Mouse (Mus musculus) hindbrain, embryonic 13.5 days (tissue): ENCODE data around the gene Fam178b. TPM values are rescaled to one million over a fixed set of nuclear protein-coding genes. Genes with fewer than 3 reads are reported as not detected.
A peak's percentile ranks its signal among the peaks of the same experiment; 100 is the strongest.
"Not testable (repeated sequence)": the region's sequence is repeated elsewhere in the genome, so short reads cannot be mapped to it uniquely, and the experiment has no call there.

ENCODE experiments used
- ATAC-seq: fragments of 200-750 bp; cut with Nextera tagmentation; 2 replicates; pipeline ENCODE4 v1.8.0; 2017; ENCODE audit warnings: moderate TSS enrichment; ENCODE audit not compliant: low FRiP score
- H3K27ac ChIP-seq: fragments of 300-500 bp; sonication (generic); 2 replicates; pipeline ENCODE4 v1.5.1; 2015; ENCODE audit warnings: inconsistent platforms, mild to moderate bottlenecking, moderate library complexity
- H3K27me3 ChIP-seq: fragments of 300-500 bp; sonication (generic); 2 replicates; pipeline ENCODE4 v1.6.1; 2015; ENCODE audit warnings: mild to moderate bottlenecking, inconsistent platforms
- H3K36me3 ChIP-seq: fragments of 300-500 bp; sonication (generic); 2 replicates; pipeline ENCODE4 v1.6.1; 2015; ENCODE audit warnings: mild to moderate bottlenecking, inconsistent platforms
- H3K4me1 ChIP-seq: fragments of 300-500 bp; sonication (generic); replicated peaks from 2 replicates; pipeline ENCODE4 v1.6.1; 2015; ENCODE audit warnings: inconsistent platforms
- H3K4me2 ChIP-seq: fragments of 300-500 bp; sonication (generic); 2 replicates; pipeline ENCODE4 v1.6.1; 2015; ENCODE audit warnings: inconsistent platforms, mild to moderate bottlenecking, moderate library complexity
- H3K4me3 ChIP-seq: fragments of 300-500 bp; sonication (generic); 2 replicates; pipeline ENCODE4 v1.5.1; 2015; ENCODE audit warnings: mild to moderate bottlenecking, inconsistent platforms
- H3K9ac ChIP-seq: fragments of 300-500 bp; sonication (generic); 2 replicates; pipeline ENCODE4 v1.6.1; 2015; ENCODE audit warnings: mild to moderate bottlenecking, inconsistent platforms
- H3K9me3 ChIP-seq: fragments of 300-500 bp; sonication (generic); 2 replicates; pipeline ENCODE4 v1.6.1; 2016; ENCODE audit warnings: inconsistent platforms
- WGBS: fragments of 180-500 bp; shearing (Covaris S2); methylation state at CpG from one replicate; pipeline ENCODE4 v1.1.7; 2015; 5-methylcytosine and 5-hydroxymethylcytosine counted together
- polyA plus RNA-seq: library from polyadenylated mRNA; unstranded; fragments of >200 nt; fragmentation: Nextera tagmentation; extraction: Ambion mirVana; gene quantifications from 2 replicates; pipeline ENCODE4 v1.2.1, GENCODE M21; 2015

The Fam178b gene
- polyA plus RNA-seq, 1 experiment from 2014 or later = 0.27 TPM

DNA sequence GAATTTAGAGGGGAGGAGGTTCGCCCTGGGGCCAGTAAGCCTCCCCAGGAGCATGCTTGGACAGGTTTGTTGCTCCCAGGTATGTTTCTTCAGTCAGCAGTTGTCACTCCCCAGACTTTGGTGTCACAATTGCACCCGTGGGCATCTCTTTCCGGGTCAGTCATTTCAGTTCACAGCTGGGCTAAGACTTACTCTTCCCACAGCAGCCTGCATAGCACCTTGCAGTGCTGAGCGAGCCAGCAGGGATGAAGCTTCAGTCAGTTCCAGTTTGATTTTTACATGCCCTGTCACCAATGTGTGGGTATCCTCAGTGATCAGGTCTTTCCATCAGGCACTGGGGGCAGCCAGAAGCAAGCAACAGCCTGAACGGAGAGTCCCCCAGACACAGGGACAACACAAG is 14.0 kb upstream of the Fam178b start:
- H3K27me3 ChIP-seq = no peaks in the 10 kb centered on the region
- no peak overlapping the region for H3K4me3 ChIP-seq
- no peak overlapping the region for H3K27ac ChIP-seq
- H3K9me3 ChIP-seq = no peaks in the 10 kb centered on the region
- peaks cover 64% of the 10 kb centered on the region for H3K36me3 ChIP-seq
- WGBS = 71% methylated on average over 5 of the region's 5 CpGs
- H3K9ac ChIP-seq = peak overlapping the region; percentile 35; the same call in 1 of the 2 replicates
- H3K4me2 ChIP-seq = no peak overlapping the region
- H3K4me1 ChIP-seq = peaks cover 9% of the 10 kb centered on the region
- no peak for ATAC-seq

DNA sequence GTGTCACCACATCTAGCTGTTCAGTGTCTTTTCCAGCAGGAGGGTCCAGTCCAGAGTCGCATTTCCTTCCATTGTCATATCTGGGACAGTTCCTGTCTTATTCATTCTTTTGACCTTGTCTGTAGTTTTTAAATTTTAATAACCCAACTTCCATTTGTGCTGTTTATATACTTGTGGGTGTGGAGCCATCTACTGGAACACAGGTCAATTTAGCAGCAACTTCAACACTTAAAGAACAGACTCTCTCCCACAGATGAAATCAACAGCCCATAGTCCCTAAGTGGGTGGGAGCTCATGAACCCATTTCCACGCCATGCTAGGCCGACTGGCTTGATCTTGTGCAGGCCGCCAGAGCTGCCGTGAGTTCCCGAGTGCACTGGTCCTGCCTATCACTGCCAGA is 13.4 kb upstream of the Fam178b start:
- peaks cover 58% of the 10 kb centered on the region for H3K36me3 ChIP-seq

DNA sequence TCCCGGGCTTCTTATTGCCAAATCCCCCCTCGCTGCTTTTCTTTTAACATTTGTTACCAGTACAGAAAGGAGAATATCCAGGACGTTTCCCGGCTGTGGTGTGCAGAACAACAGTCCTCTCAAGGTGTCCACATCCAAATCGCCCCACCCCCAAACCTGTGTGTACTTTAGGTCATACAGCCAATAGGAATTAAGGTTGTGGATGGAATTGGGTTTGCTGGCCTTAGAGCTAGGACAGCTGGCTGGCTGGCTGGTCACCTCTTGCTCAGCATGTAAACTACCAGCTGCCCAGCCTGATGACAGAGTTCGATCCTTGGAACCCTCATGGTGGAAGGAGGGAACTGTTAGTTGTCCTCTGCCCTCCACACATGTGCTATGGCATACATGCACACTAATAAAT is 11.9 kb upstream of the Fam178b start:
- Histone ChIP-seq H3K9ac (no peak overlapping the region), H3K4me1 (peaks cover 11% of the 10 kb centered on the region), H3K4me2 (no peak overlapping the region), H3K27me3 (no peaks in the 10 kb centered on the region), H3K27ac (no peak overlapping the region), H3K9me3 (no peaks in the 10 kb centered on the region), H3K4me3 (no peak overlapping the region), H3K36me3 (peaks cover 42% of the 10 kb centered on the region)
- ATAC-seq = no peak
- 89% methylated on average over 6 of the region's 6 CpGs for WGBS

More for the DNA sequence above, 13.4 kb upstream of the Fam178b start:
- H3K4me2 ChIP-seq = no peak overlapping the region
- H3K4me1 ChIP-seq = peaks cover 11% of the 10 kb centered on the region
- H3K4me3 ChIP-seq = no peak overlapping the region
- H3K27ac ChIP-seq = no peak overlapping the region
- H3K27me3 ChIP-seq = no peaks in the 10 kb centered on the region
- no peaks in the 10 kb centered on the region for H3K9me3 ChIP-seq
- ATAC-seq = no peak
- H3K9ac ChIP-seq = no peak overlapping the region
- WGBS = 84% methylated on average over 6 of the region's 6 CpGs

DNA sequence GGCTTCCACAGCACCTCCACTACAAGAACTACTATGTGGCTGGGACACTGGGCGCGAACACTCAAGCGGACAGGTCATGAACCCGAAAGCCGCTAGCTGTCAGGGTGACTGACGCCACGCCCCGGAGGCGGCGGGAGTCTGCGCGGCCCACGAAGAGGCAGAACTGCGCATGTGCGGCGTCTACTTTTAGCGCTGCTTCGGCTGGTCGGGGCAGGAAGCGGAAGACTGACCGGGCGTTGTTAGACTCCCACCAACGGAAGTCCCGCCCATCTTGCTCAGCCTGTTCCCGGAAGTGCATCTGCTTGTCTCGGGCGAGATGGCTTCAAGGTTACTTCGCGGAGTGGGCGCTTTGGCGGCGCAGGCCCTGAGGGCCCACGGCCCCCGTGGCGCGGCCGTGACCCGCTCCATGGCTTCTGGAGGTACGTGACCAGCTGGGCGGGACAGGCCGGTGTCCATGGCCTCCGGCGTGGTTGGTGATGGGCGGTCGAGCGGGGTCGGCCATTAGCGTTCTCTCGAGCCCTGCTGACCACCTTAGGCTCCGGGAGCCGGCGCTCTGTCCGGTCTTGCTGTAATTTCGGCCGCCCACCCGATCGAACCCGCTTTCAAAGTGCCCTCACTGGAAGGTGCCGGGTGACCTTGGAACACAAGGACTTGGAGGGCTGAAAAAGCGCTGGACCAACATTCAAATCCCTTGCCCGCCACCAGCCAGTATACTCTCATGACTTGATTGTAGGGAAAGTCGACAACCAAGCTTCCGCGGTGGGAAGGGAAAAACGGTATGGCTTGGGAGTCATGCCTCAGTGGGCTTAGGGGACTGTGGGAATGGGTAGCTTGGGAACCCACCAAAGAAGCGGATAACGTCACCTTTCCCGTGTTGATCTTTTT is 8.5 kb upstream of the Fam178b start, which contains the start of gene Cox5b:
Gene Cox5b, plus strand, starts transcription at position 179 of the 885 bp plus-strand sequence.
- Histone ChIP-seq H3K4me1 (peaks cover 11% of the 10 kb centered on the region), H3K36me3 (peaks cover 23% of the 10 kb centered on the region), H3K4me2 (peak within 1 kb of the TSS; percentile 92), H3K4me3 (peak within 1 kb of the TSS; percentile 90), H3K27ac (peak within 1 kb of the TSS; percentile 60), H3K9me3 (no peaks in the 10 kb centered on the region), H3K9ac (peak within 1 kb of the TSS; percentile 91), H3K27me3 (no peaks in the 10 kb centered on the region)
- 1% methylated on average over 68 of the region's 68 CpGs for WGBS
- peak; percentile 94 for ATAC-seq

DNA sequence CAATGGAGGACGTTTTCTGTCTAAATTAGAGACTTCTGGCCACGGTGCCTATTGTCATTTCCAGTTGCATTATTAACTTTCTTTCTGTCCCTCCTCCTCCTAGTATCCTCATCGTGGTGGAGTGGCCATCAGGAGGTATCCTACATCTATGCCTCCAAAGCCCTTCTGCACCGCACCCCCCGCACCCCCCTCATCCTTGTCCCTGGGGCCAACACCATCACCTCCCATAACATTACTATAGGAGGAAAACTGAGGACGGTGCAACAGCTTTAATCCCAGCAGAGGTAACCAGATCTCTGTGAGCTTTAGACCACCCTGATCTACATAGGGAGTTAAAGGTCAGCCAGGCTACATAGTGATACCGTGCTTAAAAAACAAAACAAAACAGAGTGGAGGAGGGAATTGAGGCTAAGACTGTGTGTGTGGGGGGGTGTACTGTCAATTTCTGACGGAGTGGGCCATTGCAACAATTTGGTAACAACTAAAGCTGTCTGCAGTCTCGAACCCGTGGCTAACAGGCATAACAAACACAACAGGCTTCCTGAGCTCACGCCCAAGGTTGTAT is 7.8 kb upstream of the Fam178b start:
- ATAC-seq = peak; percentile 58
- Histone ChIP-seq H3K9me3 (no peaks in the 10 kb centered on the region), H3K27me3 (no peaks in the 10 kb centered on the region), H3K4me3 (peak overlapping the region; percentile 90), H3K4me1 (peaks cover 11% of the 10 kb centered on the region), H3K27ac (peak overlapping the region; percentile 45), H3K4me2 (peak overlapping the region; percentile 92), H3K9ac (no peak overlapping the region), H3K36me3 (peaks cover 23% of the 10 kb centered on the region)
- 68% methylated on average over 11 of the region's 11 CpGs for WGBS

DNA sequence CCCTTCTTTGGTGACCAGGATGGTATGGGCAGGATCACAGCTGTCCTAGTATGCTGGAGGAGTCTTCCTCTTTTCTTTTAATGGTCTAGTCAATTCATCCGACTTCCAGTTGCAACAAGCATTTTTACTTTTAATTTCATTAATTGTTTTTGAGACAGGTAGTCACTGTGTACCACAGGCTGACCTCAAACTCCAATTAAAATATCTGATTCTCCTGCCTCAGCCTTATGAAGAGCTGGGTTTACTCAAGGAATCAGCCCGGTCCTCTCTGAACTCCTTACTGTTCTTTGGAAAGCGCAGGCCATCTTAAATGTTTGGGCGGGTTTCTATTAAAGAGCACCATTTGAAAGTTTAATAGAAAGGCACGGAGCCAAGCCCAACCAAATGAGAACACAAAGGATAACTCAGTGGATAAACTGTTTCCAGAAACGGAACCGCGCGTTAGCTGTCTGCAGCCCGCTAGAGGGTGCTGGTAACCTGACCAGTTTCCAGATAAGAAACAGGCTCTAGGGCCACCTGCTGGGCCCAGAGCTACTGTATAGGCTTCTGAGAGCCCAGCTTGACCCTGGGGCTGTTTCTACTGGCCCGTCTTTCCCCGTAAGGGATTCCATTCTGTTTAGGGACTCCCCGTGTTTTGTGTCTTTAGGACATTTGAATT is 956 bp upstream of the Fam178b start:
- H3K27ac ChIP-seq = no peak overlapping the region
- no peaks in the 10 kb centered on the region for H3K4me1 ChIP-seq
- no peak overlapping the region for H3K9ac ChIP-seq
- no peak overlapping the region for H3K4me2 ChIP-seq
- no peak overlapping the region for H3K4me3 ChIP-seq
- no peaks in the 10 kb centered on the region for H3K27me3 ChIP-seq
- H3K9me3 ChIP-seq = no peaks in the 10 kb centered on the region
- no peaks in the 10 kb centered on the region for H3K36me3 ChIP-seq
- ATAC-seq = peak; percentile 72; the same call in 1 of the 2 replicates
- 15% methylated on average over 13 of the region's 13 CpGs for WGBS

DNA sequence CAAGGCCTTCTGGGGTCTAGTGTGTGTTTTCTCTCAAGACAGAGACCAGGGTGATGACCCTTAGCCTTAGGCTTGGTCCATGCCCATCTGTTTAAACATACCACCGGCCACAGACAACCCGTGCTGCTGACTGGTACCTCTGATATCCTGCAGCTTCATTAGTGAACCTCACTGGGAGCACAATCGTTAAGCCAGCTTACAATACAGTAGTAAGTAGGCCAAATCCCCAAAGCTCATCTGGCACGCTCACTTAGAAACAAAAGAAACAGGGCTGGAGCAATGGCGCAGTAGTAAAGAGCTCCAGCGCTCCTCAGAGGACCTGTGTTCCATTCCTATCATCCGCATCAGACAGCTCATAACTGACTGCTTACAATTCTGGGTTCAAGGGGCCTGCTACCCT is 2.1 kb downstream of the Fam178b start:
- ATAC-seq = no peak
- WGBS = 64% methylated on average over 7 of the region's 7 CpGs
- Histone ChIP-seq H3K36me3 (no peaks in the 10 kb centered on the region), H3K4me3 (no peak overlapping the region), H3K4me1 (no peaks in the 10 kb centered on the region), H3K4me2 (no peak overlapping the region), H3K9ac (no peak overlapping the region), H3K27me3 (no peaks in the 10 kb centered on the region), H3K9me3 (no peaks in the 10 kb centered on the region), H3K27ac (no peak overlapping the region)

DNA sequence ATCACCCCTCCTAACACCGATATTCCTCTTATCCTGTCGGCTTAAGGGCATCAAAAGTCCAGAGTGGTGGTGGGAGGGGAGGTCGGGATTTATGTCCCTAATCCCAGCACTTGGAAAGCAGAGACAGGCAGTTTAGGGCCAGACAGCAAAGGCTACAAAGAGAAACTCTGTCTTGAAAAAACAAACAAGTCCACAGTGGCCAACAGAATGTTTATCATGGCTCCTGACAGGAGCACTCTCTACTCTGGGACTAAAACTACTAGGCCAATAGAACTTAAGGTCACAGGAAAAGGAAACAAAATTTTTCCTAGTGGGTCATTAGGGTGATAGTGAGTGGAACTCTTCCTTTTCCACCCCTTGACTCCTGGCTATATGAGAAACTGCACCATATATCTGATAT is 8.0 kb downstream of the Fam178b start:
- no peak overlapping the region for H3K9ac ChIP-seq

DNA sequence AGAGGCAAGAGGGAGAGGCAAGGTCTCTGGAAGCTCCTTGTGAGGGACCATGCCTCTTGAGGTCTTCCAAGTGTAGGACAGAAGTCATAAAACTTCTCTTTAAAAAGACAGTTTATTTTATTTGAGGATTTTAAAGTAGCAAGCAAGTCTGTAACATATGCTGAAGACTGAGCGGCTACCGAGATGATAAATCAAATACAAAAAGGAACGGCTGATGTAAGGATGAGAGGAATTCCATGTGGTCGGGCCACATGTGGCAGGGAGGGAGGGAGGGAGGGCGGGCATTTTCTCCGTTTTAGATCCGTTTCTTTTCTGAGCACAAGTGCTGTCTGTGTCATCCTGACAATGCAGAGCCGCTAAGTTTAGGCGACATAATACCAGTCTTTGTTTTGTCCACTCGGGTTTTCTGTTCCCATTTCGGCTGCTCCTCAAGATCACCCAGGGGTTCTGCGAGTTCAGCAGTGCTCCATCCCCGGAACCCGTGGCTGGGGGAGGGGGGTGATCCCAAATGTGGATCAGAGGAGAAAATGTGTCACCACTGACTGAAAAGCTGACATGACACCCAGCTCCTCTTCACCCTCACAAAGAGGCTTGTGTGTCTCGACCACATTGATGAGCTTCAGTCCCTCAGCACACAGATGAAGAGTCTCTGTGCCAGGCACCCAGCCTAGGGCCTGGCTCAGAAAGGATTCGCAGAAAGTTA is 10.2 kb downstream of the Fam178b start:
- Histone ChIP-seq H3K4me2 (no peak overlapping the region), H3K4me1 (0 out of 2 replicates have a peak, but pooled peaks cover 3% of the 10 kb centered on the region), H3K4me3 (no peak overlapping the region), H3K9ac (no peak overlapping the region), H3K27me3 (no peaks in the 10 kb centered on the region), H3K27ac (no peak overlapping the region), H3K9me3 (no peaks in the 10 kb centered on the region), H3K36me3 (no peaks in the 10 kb centered on the region)
- 53% methylated on average over 16 of the region's 16 CpGs for WGBS
- ATAC-seq = no peak

More for the DNA sequence above, 8.0 kb downstream of the Fam178b start:
- Histone ChIP-seq H3K9me3 (no peaks in the 10 kb centered on the region), H3K4me3 (no peak overlapping the region), H3K4me1 (0 out of 2 replicates have a peak, but pooled peaks cover 3% of the 10 kb centered on the region), H3K36me3 (no peaks in the 10 kb centered on the region), H3K27ac (no peak overlapping the region), H3K27me3 (no peaks in the 10 kb centered on the region), H3K4me2 (no peak overlapping the region)
- WGBS = 79% methylated on average over 3 of the region's 3 CpGs
- ATAC-seq = no peak

DNA sequence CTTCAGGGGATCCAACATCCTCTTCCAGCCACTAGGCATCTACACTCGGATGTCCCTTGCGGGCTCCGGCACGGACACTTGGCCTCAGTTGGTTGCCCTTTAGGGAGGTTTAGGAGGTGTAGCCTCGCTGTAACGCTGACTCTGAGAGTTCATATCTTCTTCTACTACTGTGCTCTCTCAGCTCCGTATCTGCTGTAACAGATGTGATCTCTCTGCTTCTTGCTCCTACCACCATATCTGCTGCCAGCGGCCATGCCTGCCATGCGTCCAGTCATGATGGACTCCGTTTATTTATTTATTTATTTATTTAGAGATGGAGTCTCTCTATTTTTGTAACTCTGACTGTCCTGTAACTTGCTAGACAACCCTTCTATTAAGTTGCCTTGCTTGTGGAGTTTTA is 11.7 kb downstream of the Fam178b start:
- Histone ChIP-seq H3K27ac (no peak overlapping the region), H3K4me3 (no peak overlapping the region), H3K9me3 (no peaks in the 10 kb centered on the region), H3K4me2 (no peak overlapping the region), H3K36me3 (no peaks in the 10 kb centered on the region), H3K4me1 (0 out of 2 replicates have a peak, but pooled peaks cover 3% of the 10 kb centered on the region), H3K9ac (no peak overlapping the region), H3K27me3 (no peaks in the 10 kb centered on the region)
- WGBS = 94% methylated on average over 10 of the region's 10 CpGs
- no peak for ATAC-seq

DNA sequence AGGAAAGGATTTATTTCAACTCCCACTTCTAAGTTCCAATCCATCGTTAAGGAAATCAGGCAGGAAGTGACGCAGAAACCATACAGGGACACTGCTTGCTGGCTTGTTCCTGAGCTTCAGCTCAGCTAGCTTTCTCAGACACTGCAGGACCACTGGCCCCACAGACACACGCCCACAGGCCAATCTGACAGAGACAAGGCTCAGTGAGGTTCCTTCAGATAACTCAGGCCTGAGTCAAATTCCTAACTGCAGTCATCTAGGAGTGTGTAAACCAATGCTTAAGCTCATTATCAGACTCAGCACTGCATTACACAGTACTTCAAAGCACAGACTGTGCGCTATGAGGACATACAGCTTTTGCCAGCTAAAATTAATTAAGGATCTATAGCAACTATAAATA is 12.7 kb downstream of the Fam178b start:
- H3K36me3 ChIP-seq = no peaks in the 10 kb centered on the region
- H3K9ac ChIP-seq = no peak overlapping the region
- H3K9me3 ChIP-seq = no peaks in the 10 kb centered on the region
- H3K4me3 ChIP-seq = no peak overlapping the region
- WGBS = 90% methylated on average over 4 of the region's 4 CpGs
- H3K4me2 ChIP-seq = no peak overlapping the region
- no peaks in the 10 kb centered on the region for H3K27me3 ChIP-seq
- H3K4me1 ChIP-seq = 0 out of 2 replicates have a peak, but pooled peaks cover 3% of the 10 kb centered on the region
- no peak for ATAC-seq
- H3K27ac ChIP-seq = no peak overlapping the region

DNA sequence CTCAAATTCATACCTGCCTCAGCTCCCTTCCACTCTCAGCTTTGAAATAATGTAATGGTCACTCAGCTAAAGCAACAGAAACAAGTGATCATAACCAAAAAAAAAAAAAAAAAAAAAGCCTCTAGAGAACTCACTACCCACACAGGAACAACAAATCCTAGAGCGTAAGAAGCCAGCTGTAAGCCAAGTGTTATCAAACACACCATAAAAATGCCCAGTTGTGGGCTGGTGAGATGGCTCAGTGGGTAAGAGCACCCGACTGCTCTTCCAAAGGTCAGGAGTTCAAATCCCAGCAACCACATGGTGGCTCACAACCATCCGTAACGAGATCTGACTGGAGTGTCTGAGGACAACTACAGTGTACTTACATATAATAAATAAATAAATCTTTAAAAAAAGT is 15.0 kb downstream of the Fam178b start:
- H3K4me1 ChIP-seq, H3K4me3 ChIP-seq, ATAC-seq: not testable (repeated sequence)

More for the DNA sequence above, 15.0 kb downstream of the Fam178b start:
- not testable (repeated sequence) for H3K36me3 ChIP-seq, H3K9me3 ChIP-seq, H3K27me3 ChIP-seq, H3K9ac ChIP-seq, H3K4me2 ChIP-seq, H3K27ac ChIP-seq
- 72% methylated on average over 4 of the region's 4 CpGs for WGBS
